Mouse (Mus musculus): Measurements from ENCODE around the gene Actl11.

Gene Actl11

DNA sequence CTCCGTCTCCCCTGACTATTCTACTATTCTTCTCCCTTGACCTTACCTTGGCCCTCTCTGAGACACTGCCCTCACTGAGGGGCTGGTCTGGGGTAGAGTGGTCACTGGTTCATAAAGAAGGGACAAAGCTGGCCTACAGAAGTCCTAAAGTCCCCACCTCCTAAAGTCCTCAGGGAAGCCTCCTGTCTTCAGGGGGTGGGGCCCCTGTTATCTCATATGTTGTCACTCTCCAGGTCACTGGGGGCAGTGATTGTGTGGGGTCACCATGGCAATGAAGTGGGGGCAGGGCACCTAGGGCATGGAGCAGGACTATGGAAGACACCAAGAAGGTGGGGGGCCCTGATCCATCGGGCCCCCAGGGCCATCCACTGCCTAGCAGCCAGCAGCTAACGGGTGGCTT lies at the start of gene Actl11:
Gene Actl11 (plus strand): TSS at position 301 of the 400 bp plus-strand sequence.
- no peak for DNase-seq (ENCODE audit: low read depth)

DNA sequence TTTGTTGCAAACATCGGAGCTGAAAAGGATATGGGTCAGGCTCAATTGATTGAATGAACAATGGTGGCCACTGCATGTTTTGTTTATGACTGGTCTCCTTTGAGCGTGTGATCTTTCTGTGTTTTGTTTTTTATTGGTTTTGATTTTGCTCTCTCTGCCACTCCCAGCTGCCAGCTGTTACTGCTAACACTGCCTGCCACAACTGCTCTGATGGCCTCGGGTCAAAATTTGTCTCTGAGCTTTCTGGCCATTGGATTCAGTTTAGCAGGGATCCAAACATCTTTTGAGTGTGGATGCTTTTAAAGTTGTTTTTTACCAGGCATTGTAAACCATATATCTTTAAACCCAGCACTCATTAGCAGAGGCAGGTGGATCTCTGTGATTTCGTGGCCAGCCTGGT lies 47.9 kb upstream of the Actl11 start:
- no peak for DNase-seq (ENCODE audit: low read depth)

- DNase-seq (ENCODE audit: low read depth) = peak; percentile 72
These were observed 40.4 kb upstream of the Actl11 start, which contains the start of gene Mon1a for GRCm38 (mm10) chr9:107887804-107888266. TSS of gene Mon1a (plus strand) at chr9:107888151.

GRCm38 (mm10) chr9:107888267-107888850 lies 39.9 kb upstream of the Actl11 start:
- no peak for DNase-seq (ENCODE audit: low read depth)

DNA sequence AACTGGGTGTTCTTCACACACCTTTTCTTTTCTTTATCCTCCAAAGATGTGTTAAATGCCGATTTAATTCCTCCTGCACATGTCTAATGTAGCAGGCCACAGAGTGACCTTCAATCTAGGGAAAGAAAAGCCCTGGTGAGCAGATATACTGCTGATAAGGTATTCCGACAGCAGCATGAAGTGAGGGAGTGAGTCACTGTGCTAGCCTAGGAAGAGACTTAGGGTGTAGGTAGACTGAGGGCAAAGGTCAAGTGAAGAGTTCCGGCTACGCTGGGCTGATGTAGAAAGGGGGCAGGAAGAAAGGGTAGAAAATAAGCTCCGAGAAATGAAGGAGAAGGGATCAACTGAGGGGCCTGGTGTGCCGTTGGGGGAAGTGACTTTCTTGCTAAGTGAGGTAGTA lies 38.0 kb upstream of the Actl11 start:
- DNase-seq (ENCODE audit: low read depth) = no peak

DNA sequence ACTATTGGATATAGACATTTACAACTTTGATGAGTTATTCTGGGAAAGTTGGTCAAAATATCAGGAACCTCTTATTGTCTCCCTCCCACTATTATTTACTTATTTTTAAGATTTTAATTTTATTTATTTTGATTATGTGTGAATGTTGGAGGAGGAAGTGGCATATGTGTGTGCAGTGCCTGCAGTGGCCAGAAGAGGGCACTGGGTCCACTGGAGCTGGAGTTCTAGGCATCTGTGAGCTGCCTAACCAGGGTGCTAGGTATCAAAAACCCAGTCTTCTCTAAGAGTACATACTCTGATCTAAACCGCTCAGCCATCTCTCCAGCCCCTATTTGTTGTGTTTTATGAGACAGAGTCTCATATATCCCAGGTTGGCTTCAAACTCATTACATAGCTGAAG lies 37.2 kb upstream of the Actl11 start:
- DNase-seq (ENCODE audit: low read depth) = no peak

GRCm38 (mm10) chr9:107898563-107898962 lies 29.7 kb upstream of the Actl11 start:
- DNase-seq (ENCODE audit: low read depth) = no peak

- no peak for DNase-seq (ENCODE audit: low read depth)
These were observed 28.4 kb upstream of the Actl11 start for GRCm38 (mm10) chr9:107899855-107900254.

DNA sequence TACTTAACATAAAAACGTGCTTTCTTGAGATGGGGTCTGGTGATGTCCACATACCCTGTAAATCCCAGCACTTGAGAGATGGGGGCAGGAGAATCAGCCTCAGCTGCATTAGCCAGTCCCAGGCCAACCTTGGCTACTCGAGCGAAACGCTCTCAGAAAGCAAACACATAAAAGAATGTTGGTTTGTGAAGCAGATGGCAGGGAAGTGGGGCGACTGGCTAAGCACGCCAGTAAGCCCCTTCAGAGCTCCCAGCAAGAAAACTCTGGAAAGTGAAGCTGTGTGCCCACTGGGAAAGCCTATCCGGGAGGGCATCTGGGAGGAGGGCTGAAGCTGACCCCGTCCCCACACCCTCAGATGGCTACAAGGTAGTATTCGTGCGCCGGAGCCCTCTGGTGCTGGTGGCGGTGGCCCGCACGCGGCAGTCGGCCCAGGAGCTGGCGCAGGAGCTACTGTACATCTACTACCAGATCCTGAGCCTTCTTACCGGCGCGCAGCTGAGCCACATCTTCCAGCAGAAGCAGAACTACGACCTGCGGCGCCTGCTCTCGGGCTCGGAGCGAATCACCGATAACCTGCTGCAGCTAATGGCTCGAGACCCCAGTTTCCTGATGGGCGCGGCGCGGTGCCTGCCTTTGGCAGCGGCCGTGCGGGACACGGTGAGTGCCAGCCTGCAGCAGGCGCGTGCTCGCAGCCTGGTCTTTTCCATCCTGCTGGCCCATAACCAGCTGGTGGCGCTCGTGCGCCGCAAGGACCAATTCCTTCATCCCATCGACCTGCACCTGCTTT lies 27.2 kb upstream of the Actl11 start:
- no peak for DNase-seq (ENCODE audit: low read depth)

DNA sequence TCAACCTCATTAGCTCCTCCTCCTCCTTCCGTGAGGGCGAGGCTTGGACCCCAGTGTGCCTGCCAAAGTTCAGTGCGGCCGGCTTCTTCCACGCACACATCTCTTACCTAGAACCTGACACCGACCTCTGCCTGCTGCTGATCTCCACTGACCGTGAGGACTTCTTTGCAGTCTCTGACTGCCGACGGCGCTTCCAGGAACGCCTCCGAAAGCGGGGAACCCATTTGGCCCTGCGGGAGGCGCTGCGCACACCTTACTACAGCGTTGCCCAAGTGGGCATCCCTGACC lies 26.7 kb upstream of the Actl11 start:
- no peak for DNase-seq (ENCODE audit: low read depth)

DNA sequence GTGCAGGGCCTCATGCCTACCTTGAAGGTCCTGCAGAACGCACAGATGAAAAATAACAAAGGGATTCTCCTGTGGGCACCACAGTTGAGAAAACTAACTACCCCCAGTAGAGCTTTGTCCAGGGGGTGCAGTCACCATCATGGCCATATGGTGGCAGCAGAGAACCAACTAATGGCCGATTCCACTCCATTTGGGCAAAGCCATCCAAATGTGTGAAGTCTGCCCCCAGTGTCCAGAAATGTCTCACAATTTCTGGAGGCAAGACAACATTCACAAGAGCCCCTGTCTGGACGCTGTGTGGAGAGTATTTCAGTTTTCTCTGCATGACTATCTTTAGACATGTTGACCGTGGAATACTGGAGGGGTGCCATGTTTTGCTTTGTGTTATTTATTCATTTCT lies 23.5 kb upstream of the Actl11 start:
- peak; percentile 69 for DNase-seq (ENCODE audit: low read depth)

- DNase-seq (ENCODE audit: low read depth) = no peak
These were observed 21.9 kb upstream of the Actl11 start, which contains the start of gene Mst1r for GRCm38 (mm10) chr9:107906252-107906966. TSS of gene Mst1r (plus strand) at chr9:107906873.

GRCm38 (mm10) chr9:107906967-107907800 lies 21.1 kb upstream of the Actl11 start:
- DNase-seq (ENCODE audit: low read depth) = no peak

DNA sequence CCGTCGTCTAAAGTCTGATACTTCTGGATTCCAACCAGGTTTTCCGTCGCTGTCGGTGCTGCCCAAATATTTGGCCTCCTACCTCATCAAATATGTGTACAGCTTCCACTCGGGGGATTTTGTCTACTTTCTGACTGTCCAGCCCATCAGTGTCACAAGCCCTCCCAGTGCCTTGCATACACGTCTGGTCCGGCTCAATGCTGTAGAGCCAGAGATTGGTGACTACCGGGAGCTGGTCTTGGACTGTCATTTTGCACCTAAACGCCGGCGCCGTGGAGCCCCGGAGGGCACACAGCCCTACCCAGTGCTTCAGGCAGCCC lies 20.5 kb upstream of the Actl11 start:
- DNase-seq (ENCODE audit: low read depth) = no peak

GRCm38 (mm10) chr9:107908410-107909158 lies 19.7 kb upstream of the Actl11 start:
- DNase-seq (ENCODE audit: low read depth) = no peak

DNA sequence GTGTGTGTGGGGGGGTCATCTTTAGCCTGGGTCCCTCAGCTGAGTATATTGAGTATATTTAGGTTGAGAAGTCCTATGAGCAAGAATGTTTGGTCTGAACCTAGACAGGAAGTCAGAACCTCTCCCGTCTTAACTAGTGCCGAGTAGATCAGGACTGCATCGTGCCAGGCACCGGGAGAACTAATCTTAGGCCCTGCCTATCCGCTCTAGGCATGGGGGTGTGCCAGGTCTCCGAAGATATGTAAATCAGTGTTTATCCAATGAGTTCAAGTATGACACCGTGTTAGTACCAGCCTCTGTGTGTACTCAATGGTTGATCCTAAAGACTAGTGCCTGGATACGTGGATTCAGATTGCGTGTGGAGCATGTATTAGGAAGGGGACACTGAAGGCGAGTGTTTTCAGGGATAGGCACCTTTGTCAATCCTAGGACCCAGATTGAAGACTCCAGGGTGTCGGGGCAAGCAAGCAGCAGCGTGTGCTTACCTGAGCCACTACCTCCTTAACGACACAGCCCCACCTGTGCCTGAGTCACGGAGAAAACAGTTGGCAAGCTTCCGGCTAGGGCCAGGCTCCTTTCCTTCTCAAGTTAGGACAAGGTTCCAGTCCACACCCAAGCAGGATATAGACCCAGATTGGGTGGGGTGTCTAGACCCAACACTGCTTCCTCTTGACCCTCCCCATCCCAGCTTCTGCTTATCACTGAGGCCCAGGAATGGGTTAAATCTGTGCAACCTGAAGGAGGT lies 18.1 kb upstream of the Actl11 start:
- DNase-seq (ENCODE audit: low read depth) = no peak

GRCm38 (mm10) chr9:107914764-107915420 lies 13.4 kb upstream of the Actl11 start:
- DNase-seq (ENCODE audit: low read depth) = no peak

GRCm38 (mm10) chr9:107917895-107918608 lies 10.2 kb upstream of the Actl11 start:
- no peak for DNase-seq (ENCODE audit: low read depth)

DNA sequence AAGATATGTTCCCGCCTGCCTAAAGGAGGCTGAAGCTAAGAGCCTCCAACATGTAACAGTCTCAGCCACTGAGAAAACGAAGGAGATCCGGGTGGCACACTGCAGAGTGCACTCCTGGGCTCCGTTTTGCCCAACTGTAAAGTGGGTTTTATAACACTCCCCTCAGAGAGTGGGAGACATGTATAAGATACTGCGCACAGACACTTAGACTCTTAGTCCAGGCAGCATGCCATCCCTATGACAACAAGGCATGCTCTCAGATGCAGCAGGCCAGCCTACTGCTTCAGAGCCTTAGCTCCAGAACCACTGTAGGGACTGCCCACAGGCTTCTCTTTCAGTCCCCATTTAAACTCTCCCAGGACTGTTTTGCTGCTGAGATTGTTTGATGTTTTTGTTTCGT lies 9.4 kb upstream of the Actl11 start:
- no peak for DNase-seq (ENCODE audit: low read depth)

- no peak for DNase-seq (ENCODE audit: low read depth)
These were observed 8.8 kb upstream of the Actl11 start for GRCm38 (mm10) chr9:107919441-107919840.
